Mouse (Mus musculus) limb, embryonic 14.5 days (tissue): ENCODE measurements at regions not wholly inside any gene's neighbourhood (a gene's known extent, or its start where the extent isn't known, plus 50 kb on each side); places are given as distances from the start of the nearest gene placed in this dataset.
A peak's percentile ranks its signal among the peaks of the same experiment; 100 is the strongest.

Experiments
- ATAC-seq: fragments of 200-750 bp; cut with Nextera tagmentation; 2 replicates; pipeline ENCODE4 v1.8.0; 2017; ENCODE audit warnings: low read depth, moderate number of reproducible peaks, moderate TSS enrichment; ENCODE audit not compliant: low FRiP score
- DNase-seq: peaks from one replicate; pipeline ENCODE4 v3.0.0-alpha.2; 2015; ENCODE audit warnings: low spot score
- H3K27ac ChIP-seq: fragments of 300-500 bp; sonication (generic); replicated peaks from 2 replicates; pipeline ENCODE4 v1.5.1; 2014; ENCODE audit warnings: low read depth, mild to moderate bottlenecking, low read length, moderate library complexity, mixed read lengths
- H3K27me3 ChIP-seq: fragments of 300-500 bp; sonication (generic); 2 replicates; pipeline ENCODE4 v1.6.1; 2014; ENCODE audit warnings: low read length, mixed read lengths; ENCODE audit not compliant: control insufficient read depth, insufficient read depth
- H3K36me3 ChIP-seq: fragments of 300-500 bp; sonication (generic); 2 replicates; pipeline ENCODE4 v1.6.1; 2014; ENCODE audit warnings: mild to moderate bottlenecking, low read length, moderate library complexity, mixed read lengths; ENCODE audit not compliant: control insufficient read depth, insufficient read depth
- H3K4me1 ChIP-seq: fragments of 300-500 bp; sonication (generic); 2 replicates; pipeline ENCODE4 v1.6.1; 2014; ENCODE audit warnings: antibody characterized with exemption, low read length, mixed read lengths; ENCODE audit not compliant: control insufficient read depth, insufficient read depth
- H3K4me2 ChIP-seq: fragments of 300-500 bp; sonication (generic); replicated peaks from 2 replicates; pipeline ENCODE4 v1.6.1; 2014; ENCODE audit warnings: low read depth, mild to moderate bottlenecking, low read length, moderate library complexity; ENCODE audit not compliant: severe bottlenecking
- H3K4me3 ChIP-seq: fragments of 300-500 bp; sonication (generic); replicated peaks from 2 replicates; pipeline ENCODE4 v1.5.1; 2014; ENCODE audit warnings: low read length
- H3K9ac ChIP-seq: fragments of 300-500 bp; sonication (generic); 2 replicates; pipeline ENCODE4 v1.6.1; 2014; ENCODE audit warnings: mild to moderate bottlenecking, low read depth, low read length, moderate library complexity; ENCODE audit not compliant: severe bottlenecking
- H3K9me3 ChIP-seq: fragments of 300-500 bp; sonication (generic); 2 replicates; pipeline ENCODE4 v1.6.1; 2016; ENCODE audit warnings: low read length; ENCODE audit not compliant: control insufficient read depth
- POLR2A ChIP-seq: fragments of 200-500 bp; IDR thresholded peaks from 2 replicates; pipeline ENCODE4 v1.8.0; 2012; ENCODE audit warnings: inconsistent platforms, mild to moderate bottlenecking, moderate library complexity, borderline replicate concordance; ENCODE audit not compliant: insufficient read depth, insufficient read length; ENCODE audit errors: extremely low read depth
- WGBS: fragments of 180-500 bp; shearing (Covaris S2); extraction: QIAGEN DNeasy Blood & Tissue Kit; methylation state at CpG from one replicate; pipeline ENCODE4 v1.1.7; 2014; 5-methylcytosine and 5-hydroxymethylcytosine counted together

DNA sequence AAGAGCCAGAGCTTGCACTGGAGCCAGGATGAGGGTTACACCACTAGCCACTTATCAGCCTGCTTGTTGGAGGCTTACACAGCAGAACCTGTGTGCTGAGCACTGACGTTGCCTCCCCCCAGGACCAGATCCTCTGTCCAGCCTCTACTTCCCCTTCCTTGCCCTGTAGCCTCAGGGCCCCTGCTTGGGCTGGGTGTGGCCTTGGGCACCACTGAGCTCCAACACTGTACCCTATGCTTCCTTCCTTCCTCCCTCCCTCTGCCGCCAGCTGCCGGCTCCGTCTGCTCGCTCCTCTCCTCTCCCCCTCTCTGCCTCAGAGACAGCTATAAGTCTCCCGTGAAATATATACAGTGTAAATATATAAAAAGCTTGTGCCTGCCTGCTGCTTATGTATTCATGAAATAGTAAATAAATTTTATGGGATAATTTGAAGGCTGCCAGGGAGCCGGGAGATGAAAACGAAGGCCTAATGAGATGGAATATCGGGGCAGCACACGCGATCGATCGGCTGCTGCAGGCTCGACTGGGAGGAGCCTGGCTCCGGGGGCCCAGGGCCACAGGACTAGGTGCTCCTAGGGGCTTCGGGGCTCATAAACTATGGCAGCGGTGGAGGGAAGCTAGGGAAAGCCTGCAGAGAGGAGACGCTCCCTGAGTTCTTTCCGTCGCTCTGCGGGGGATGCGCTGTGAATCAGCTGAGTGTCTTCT lies 135.6 kb downstream of the Rbm19 start:
- Histone ChIP-seq H3K4me2 (peak overlapping the region; percentile 27; the same call in 1 of the 2 replicates), H3K36me3 (no peaks in the 10 kb centered on the region), H3K27me3 (peaks cover 24% of the 10 kb centered on the region), H3K9me3 (no peaks in the 10 kb centered on the region), H3K4me3 (peak overlapping the region; percentile 6; the same call in 1 of the 2 replicates), H3K9ac (no peak overlapping the region), H3K27ac (no peak overlapping the region), H3K4me1 (no peaks in the 10 kb centered on the region)
- DNase-seq (no peak), ATAC-seq (no peak)
- no peak for TF ChIP-seq POLR2A
- WGBS: 10% methylated on average over 22 of the region's 22 CpGs

DNA sequence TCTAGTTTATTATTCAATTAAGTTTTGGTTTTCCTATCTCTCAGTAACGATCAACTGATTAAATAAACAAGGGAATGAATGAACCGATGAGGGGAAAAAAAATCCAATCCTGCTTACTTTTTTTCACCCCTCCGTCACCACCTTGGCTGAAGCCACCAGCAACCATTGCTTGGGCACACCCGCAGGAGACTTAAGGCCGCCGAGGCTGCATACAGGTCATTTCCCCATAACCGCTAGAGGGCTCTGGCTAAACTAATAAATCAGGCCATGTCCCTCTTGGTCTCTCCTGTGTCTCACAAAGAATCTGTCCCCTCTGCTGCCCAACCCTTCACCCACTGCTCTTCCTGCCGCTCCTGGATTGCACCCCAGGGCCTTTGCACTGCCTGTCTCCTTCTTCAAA lies 136.3 kb downstream of the Rbm19 start:
- H3K27ac ChIP-seq: no peak overlapping the region
- peaks cover 24% of the 10 kb centered on the region for H3K27me3 ChIP-seq
- peak; percentile 23 for DNase-seq
- no peaks in the 10 kb centered on the region for H3K4me1 ChIP-seq
- H3K9ac ChIP-seq: no peak overlapping the region
- H3K4me2 ChIP-seq: no peak overlapping the region
- H3K9me3 ChIP-seq: no peaks in the 10 kb centered on the region
- no peak overlapping the region for H3K4me3 ChIP-seq
- ATAC-seq: no peak
- 10% methylated on average over 8 of the region's 8 CpGs for WGBS
- H3K36me3 ChIP-seq: no peaks in the 10 kb centered on the region
- TF ChIP-seq POLR2A: no peak

DNA sequence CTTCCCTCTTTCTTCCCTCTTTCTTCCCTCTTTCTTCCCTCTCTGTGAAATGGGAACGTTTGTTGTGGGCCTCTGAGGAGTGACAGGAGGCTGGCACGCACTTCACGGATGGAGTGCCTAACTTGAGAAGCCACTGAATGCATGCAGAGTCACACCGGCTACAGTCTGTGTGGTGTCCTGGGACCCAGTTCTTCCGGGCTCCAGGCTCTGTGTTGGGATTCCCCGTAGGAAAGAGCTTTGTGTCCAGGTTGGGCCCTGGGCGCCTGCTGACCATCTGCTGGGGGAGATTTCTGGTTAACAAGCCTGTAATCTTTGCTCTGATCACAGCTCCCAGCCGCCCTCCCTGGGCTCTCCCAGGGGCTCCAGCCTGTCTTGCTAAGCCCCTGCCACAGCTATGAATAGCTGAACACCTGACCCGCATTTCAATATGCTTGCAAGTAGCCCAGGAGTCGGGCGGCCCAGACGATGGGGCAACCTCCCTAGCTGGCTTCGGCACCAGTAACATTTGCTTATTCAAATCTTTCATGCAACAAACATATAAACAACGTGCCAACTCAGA lies 146.5 kb downstream of the Rbm19 start:
- no peak overlapping the region for H3K9ac ChIP-seq
- H3K4me3 ChIP-seq: no peak overlapping the region
- H3K4me1 ChIP-seq: no peaks in the 10 kb centered on the region
- no peak for DNase-seq
- no peak overlapping the region for H3K4me2 ChIP-seq
- no peak for TF ChIP-seq POLR2A
- no peaks in the 10 kb centered on the region for H3K9me3 ChIP-seq
- 45% methylated on average over 14 of the region's 14 CpGs for WGBS
- ATAC-seq: no peak
- H3K27ac ChIP-seq: no peak overlapping the region
- H3K36me3 ChIP-seq: no peaks in the 10 kb centered on the region
- H3K27me3 ChIP-seq: 0 out of 2 replicates have a peak, but pooled peaks cover 13% of the 10 kb centered on the region

DNA sequence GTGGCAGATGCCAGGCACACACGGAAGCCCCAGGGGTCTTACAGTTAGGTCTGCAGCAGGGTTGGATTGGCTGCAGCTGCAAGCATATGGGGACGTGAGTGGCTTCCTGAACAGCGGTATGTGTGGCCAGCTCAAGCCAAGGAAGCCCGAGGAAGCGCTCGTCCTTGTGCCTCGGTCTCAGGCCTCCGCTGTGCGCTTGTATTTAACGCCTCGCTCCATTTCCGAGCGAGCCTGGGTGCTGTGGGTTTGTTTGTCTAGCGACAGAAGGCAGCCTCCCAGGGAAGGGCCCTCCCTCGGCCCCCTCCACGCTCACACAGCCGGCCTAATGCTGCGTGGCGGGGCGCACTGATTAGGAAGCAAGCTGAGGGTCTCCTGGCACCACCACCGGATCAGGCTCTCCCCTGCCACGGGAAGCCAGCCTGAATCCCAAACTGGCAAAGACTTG lies 153.2 kb downstream of the Rbm19 start:
- DNase-seq (no peak), ATAC-seq (no peak)
- Histone ChIP-seq H3K27ac (no peak overlapping the region), H3K36me3 (no peaks in the 10 kb centered on the region), H3K4me1 (no peaks in the 10 kb centered on the region), H3K4me3 (no peak overlapping the region), H3K27me3 (peaks cover 23% of the 10 kb centered on the region), H3K4me2 (0 out of 2 replicates have a peak overlapping the region, but pooled peaks have one; percentile 5), H3K9me3 (no peaks in the 10 kb centered on the region), H3K9ac (0 out of 2 replicates have a peak overlapping the region, but pooled peaks have one; percentile 25)
- TF ChIP-seq POLR2A: no peak
- WGBS: 15% methylated on average over 22 of the region's 22 CpGs

DNA sequence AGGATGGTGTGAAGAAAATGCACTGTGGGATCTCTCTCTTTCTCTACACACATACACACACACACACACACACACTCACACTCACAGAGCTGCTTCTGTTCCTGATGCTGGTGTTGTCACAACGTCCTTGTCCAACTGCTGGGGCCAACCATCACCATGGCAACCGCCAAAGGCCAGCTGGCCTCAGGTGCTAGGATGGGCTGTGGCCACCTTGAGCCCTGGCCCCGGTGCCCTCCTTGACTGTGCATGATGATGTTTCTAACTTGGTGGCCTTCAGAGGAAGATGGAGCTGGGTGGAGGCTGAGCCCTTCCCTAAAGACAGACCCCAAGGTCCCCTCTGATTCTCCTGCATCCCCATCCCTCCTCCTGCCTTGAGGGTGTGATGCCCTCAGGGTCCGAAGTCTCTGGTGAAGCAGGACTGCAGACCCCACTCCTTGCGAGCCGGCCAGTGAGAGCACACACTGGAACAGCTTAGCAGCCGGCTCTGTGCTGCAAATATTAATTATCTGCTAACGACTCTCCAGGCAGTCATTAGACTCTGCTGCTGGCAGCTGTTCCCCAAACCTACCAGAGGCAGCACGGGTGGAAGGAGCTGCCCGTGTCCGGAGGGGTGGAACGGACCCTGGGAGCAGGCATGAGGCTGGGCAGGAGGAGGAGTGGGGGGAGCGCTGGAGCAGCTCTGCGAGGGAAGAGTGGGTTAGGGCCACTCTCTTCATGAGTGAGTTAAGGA lies 154.8 kb downstream of the Rbm19 start:
- no peaks in the 10 kb centered on the region for H3K9me3 ChIP-seq
- no peaks in the 10 kb centered on the region for H3K36me3 ChIP-seq
- H3K27me3 ChIP-seq: peaks cover 22% of the 10 kb centered on the region
- TF ChIP-seq POLR2A: no peak
- H3K4me1 ChIP-seq: no peaks in the 10 kb centered on the region
- WGBS: 32% methylated on average over 14 of the region's 14 CpGs
- ATAC-seq (no peak), DNase-seq (no peak)
- no peak overlapping the region for H3K27ac ChIP-seq
- no peak overlapping the region for H3K9ac ChIP-seq
- no peak overlapping the region for H3K4me3 ChIP-seq
- H3K4me2 ChIP-seq: no peak overlapping the region
